Mouse (Mus musculus): Measurements from ENCODE around the gene Rps6ka5. TPM values are rescaled to one million over a fixed set of nuclear protein-coding genes. Genes with fewer than 3 reads are reported as not detected.

Rps6ka5 gene
- polyA plus RNA-seq, 1 experiment, result 2.0 TPM

- Histone ChIP-seq H3K4me1 (ENCODE audit: control insufficient read depth, insufficient read depth, low read length) (no peaks in the 10 kb centered on the region), H3K4me3 (replicated peaks; ENCODE audit: extremely low read depth, low read depth, low read length) (no peak overlapping the region)
- 77% methylated on average over 3 of the region's 3 CpGs for WGBS
- TF ChIP-seq CTCF (IDR thresholded peaks at IDR 0.05; ENCODE audit: insufficient read depth, low read length) (no peak), POLR2A (IDR thresholded peaks at IDR 0.05; ENCODE audit: borderline replicate concordance, extremely low read depth, low read depth, low read length) (no peak)
- DNase-seq, result no peak
Observed at GRCm38 (mm10) chr12:100594700-100595099, 132.1 kb downstream of the Rps6ka5 start.

- TF ChIP-seq CTCF (IDR thresholded peaks at IDR 0.05; ENCODE audit: insufficient read depth, low read length) (no peak), POLR2A (IDR thresholded peaks at IDR 0.05; ENCODE audit: borderline replicate concordance, extremely low read depth, low read depth, low read length) (no peak)
- H3K4me3 ChIP-seq (replicated peaks; ENCODE audit: extremely low read depth, low read depth, low read length), result no peak overlapping the region
- H3K4me1 ChIP-seq (ENCODE audit: control insufficient read depth, insufficient read depth, low read length), result no peaks in the 10 kb centered on the region
- no peak for DNase-seq
- 76% methylated on average over 2 of the region's 2 CpGs for WGBS
Observed at GRCm38 (mm10) chr12:100586601-100587000, 140.2 kb downstream of the Rps6ka5 start.

- Histone ChIP-seq H3K4me3 (replicated peaks; ENCODE audit: extremely low read depth, low read depth, low read length) (no peak overlapping the region), H3K4me1 (ENCODE audit: control insufficient read depth, insufficient read depth, low read length) (no peaks in the 10 kb centered on the region)
- TF ChIP-seq CTCF (IDR thresholded peaks at IDR 0.05; ENCODE audit: insufficient read depth, low read length) (no peak), POLR2A (IDR thresholded peaks at IDR 0.05; ENCODE audit: borderline replicate concordance, extremely low read depth, low read depth, low read length) (no peak)
- WGBS, result 98% methylated on average over 2 of the region's 2 CpGs
- no peak for DNase-seq
Observed at GRCm38 (mm10) chr12:100579221-100579620, 147.6 kb downstream of the Rps6ka5 start.

- 44% methylated on average over 2 of the region's 2 CpGs for WGBS
- no peak for DNase-seq
Observed at GRCm38 (mm10) chr12:100578291-100578690, 148.5 kb downstream of the Rps6ka5 start.

GRCm38 (mm10) chr12:100575739-100576138 is 151.0 kb downstream of the Rps6ka5 start:
- TF ChIP-seq CTCF (IDR thresholded peaks at IDR 0.05; ENCODE audit: insufficient read depth, low read length) (no peak), POLR2A (IDR thresholded peaks at IDR 0.05; ENCODE audit: borderline replicate concordance, extremely low read depth, low read depth, low read length) (no peak)
- Histone ChIP-seq H3K4me3 (replicated peaks; ENCODE audit: extremely low read depth, low read depth, low read length) (no peak overlapping the region), H3K4me1 (ENCODE audit: control insufficient read depth, insufficient read depth, low read length) (no peaks in the 10 kb centered on the region)
- no peak for DNase-seq
- 87% methylated on average over 3 of the region's 3 CpGs for WGBS

More at GRCm38 (mm10) chr12:100578291-100578690, 148.5 kb downstream of the Rps6ka5 start:
- TF ChIP-seq POLR2A (IDR thresholded peaks at IDR 0.05; ENCODE audit: borderline replicate concordance, extremely low read depth, low read depth, low read length) (no peak), CTCF (IDR thresholded peaks at IDR 0.05; ENCODE audit: insufficient read depth, low read length) (no peak)
- Histone ChIP-seq H3K4me3 (replicated peaks; ENCODE audit: extremely low read depth, low read depth, low read length) (no peak overlapping the region), H3K4me1 (ENCODE audit: control insufficient read depth, insufficient read depth, low read length) (no peaks in the 10 kb centered on the region)

- TF ChIP-seq POLR2A (IDR thresholded peaks at IDR 0.05; ENCODE audit: borderline replicate concordance, extremely low read depth, low read depth, low read length), result no peak
- 82% methylated on average over 12 of the region's 12 CpGs for WGBS
Observed at GRCm38 (mm10) chr12:100570522-100571072, 156.2 kb downstream of the Rps6ka5 start.

GRCm38 (mm10) chr12:100568831-100569230 is 158.0 kb downstream of the Rps6ka5 start:
- no peak for TF ChIP-seq POLR2A (IDR thresholded peaks at IDR 0.05; ENCODE audit: borderline replicate concordance, extremely low read depth, low read depth, low read length)
- TF ChIP-seq CTCF (IDR thresholded peaks at IDR 0.05; ENCODE audit: insufficient read depth, low read length), result no peak

More at GRCm38 (mm10) chr12:100570522-100571072, 156.2 kb downstream of the Rps6ka5 start:
- Histone ChIP-seq H3K4me3 (replicated peaks; ENCODE audit: extremely low read depth, low read depth, low read length) (no peak overlapping the region), H3K4me1 (ENCODE audit: control insufficient read depth, insufficient read depth, low read length) (no peaks in the 10 kb centered on the region)
- DNase-seq, result no peak

GRCm38 (mm10) chr12:100568105-100568504 is 158.7 kb downstream of the Rps6ka5 start:
- WGBS, result 69% methylated on average over 6 of the region's 6 CpGs
- H3K4me3 ChIP-seq (replicated peaks; ENCODE audit: extremely low read depth, low read depth, low read length), result no peak overlapping the region
- DNase-seq, result no peak
- TF ChIP-seq POLR2A (IDR thresholded peaks at IDR 0.05; ENCODE audit: borderline replicate concordance, extremely low read depth, low read depth, low read length) (no peak), CTCF (IDR thresholded peaks at IDR 0.05; ENCODE audit: insufficient read depth, low read length) (no peak)
- no peaks in the 10 kb centered on the region for H3K4me1 ChIP-seq (ENCODE audit: control insufficient read depth, insufficient read depth, low read length)

More at GRCm38 (mm10) chr12:100568831-100569230, 158.0 kb downstream of the Rps6ka5 start:
- DNase-seq, result no peak
- H3K4me3 ChIP-seq (replicated peaks; ENCODE audit: extremely low read depth, low read depth, low read length), result no peak overlapping the region
- no peaks in the 10 kb centered on the region for H3K4me1 ChIP-seq (ENCODE audit: control insufficient read depth, insufficient read depth, low read length)
- 87% methylated on average over 7 of the region's 7 CpGs for WGBS

GRCm38 (mm10) chr12:100567627-100568026 is 159.2 kb downstream of the Rps6ka5 start:
- Histone ChIP-seq H3K4me3 (replicated peaks; ENCODE audit: extremely low read depth, low read depth, low read length) (no peak overlapping the region), H3K4me1 (ENCODE audit: control insufficient read depth, insufficient read depth, low read length) (no peaks in the 10 kb centered on the region)
- DNase-seq, result no peak
- TF ChIP-seq POLR2A (IDR thresholded peaks at IDR 0.05; ENCODE audit: borderline replicate concordance, extremely low read depth, low read depth, low read length) (no peak), CTCF (IDR thresholded peaks at IDR 0.05; ENCODE audit: insufficient read depth, low read length) (no peak)
- WGBS, result 81% methylated on average over 3 of the region's 3 CpGs

GRCm38 (mm10) chr12:100553675-100554074 is 173.1 kb downstream of the Rps6ka5 start:
- no peak for DNase-seq
- Histone ChIP-seq H3K4me3 (replicated peaks; ENCODE audit: extremely low read depth, low read depth, low read length) (no peak overlapping the region), H3K4me1 (ENCODE audit: control insufficient read depth, insufficient read depth, low read length) (no peaks in the 10 kb centered on the region)
- 87% methylated on average over 6 of the region's 6 CpGs for WGBS
- no peak for TF ChIP-seq CTCF (IDR thresholded peaks at IDR 0.05; ENCODE audit: insufficient read depth, low read length)
- no peak for TF ChIP-seq POLR2A (IDR thresholded peaks at IDR 0.05; ENCODE audit: borderline replicate concordance, extremely low read depth, low read depth, low read length)
